Mouse (Mus musculus) granulocyte monocyte progenitor cell, adult 5-6 weeks (primary cell): ENCODE measurements around the gene Slc15a1. TPM values are rescaled to one million over a fixed set of nuclear protein-coding genes. Genes with fewer than 3 reads are reported as not detected.
A peak's percentile ranks its signal among the peaks of the same experiment; 100 is the strongest.
"Not testable (repeated sequence)": the region's sequence is repeated elsewhere in the genome, so short reads cannot be mapped to it uniquely, and the experiment has no call there.

ENCODE experiments used
- ATAC-seq: replicated peaks from 2 replicates; pipeline ENCODE4 v1.8.0; 2016; ENCODE audit warnings: mild to moderate bottlenecking, moderate TSS enrichment, inconsistent platforms; ENCODE audit not compliant: poor library complexity, severe bottlenecking
- total RNA-seq, 2 experiments: library from RNA; stranded (forward) in 1 of 2; stranded (reverse) in 1 of 2; fragments of 200-712, 200-1000 nt in 1 of 2; fragments of >200 nt in 1 of 2; fragmentation: Nextera tagmentation in 1 of 2; gene quantifications; 2 replicates each; pipeline ENCODE4 v1.2.3; 2014 to 2017

The Slc15a1 gene
- total RNA-seq, 2 experiments from 2014 or later, result 0.52 TPM; not detected in 1

DNA sequence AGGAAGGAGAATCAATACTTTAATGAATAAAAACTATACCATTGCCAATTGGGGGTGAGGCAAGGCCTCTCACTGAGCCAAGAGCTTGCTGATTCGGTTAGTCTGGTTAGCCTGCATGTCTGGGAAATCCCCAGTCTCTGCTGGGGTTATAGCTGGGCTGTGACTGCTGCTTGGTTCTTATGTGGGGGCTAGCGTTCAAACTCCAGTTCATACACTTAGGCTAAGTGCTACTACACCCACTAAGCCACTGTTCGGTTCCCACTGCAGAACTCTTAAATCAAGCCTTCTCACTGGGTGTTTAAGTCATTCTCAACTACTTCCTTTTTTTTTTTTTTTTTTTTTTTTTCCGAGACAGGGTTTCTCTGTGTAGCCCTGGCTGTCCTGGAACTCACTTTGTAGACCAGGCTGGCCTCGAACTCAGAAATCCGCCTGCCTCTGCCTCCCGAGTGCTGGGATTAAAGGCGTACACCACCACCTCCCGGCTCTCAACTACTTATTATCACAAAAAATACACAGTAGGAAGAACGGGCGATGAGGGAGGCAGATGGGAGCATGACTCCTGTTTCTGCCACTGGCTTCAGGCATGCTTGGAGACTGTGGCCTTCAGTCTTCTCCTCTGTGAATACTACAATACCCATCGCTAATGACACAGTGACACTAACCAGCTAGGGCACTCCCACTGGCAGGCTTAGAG, 88.3 kb downstream of the Slc15a1 start:
- peak; percentile 61 for ATAC-seq

DNA sequence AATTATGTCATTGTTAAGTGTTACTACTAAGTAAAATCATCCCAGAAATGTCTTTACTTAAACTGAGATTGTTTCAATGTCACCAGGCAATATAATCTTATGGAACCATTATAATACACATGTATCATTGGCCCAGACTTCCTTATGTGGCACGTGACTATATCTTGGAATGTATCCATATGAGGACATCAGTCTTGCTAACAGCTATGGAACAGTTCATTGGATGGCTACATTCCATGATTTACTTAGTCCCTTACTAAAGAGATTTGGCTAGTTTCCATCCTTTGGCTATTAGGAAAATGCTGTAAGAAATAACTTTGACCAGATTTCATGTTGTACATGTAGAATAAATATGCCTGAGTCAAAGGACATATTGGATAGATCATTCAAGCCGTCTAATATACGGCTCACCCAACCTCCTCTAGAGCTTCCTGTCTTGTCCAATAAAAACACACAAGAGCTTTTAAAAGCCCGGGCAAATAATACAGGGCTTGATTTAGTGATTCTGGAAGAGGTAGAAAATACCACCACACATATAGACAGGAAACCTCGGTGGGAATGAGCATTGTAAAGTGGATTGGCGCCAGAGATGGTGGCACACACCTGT, 90.3 kb downstream of the Slc15a1 start:
- ATAC-seq, result no peak

DNA sequence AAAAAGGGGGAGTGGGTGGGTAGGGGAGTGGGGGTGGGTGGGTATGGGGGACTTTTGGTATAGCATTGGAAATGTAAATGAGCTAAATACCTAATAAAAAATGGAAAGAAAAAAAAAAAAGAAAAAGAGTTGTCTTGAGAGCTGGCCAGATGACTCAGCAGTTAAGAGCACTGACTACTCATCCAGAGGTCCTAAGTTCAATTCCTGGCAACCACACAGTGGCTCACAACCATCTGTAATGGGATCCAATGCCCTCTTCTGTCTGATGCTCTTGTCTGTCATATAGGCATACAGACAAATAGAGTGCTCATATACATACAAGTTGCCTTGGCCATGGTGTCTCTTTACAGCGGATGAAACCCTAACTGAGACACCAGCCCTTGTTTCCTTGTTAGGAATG, 91.3 kb downstream of the Slc15a1 start:
- not testable (repeated sequence) for ATAC-seq

Other genes starting within 250 kb of the Slc15a1 start
- 87.1 and 141 TPM in 2 replicates for gene Stk24, start 125.2 kb downstream of the Slc15a1 start, total RNA-seq (2014; fragmentation: Nextera tagmentation)
- 63.5 and 70.6 TPM in 2 replicates for gene Stk24, start 125.2 kb downstream of the Slc15a1 start, total RNA-seq (2017)